In the genomic region with DNA sequence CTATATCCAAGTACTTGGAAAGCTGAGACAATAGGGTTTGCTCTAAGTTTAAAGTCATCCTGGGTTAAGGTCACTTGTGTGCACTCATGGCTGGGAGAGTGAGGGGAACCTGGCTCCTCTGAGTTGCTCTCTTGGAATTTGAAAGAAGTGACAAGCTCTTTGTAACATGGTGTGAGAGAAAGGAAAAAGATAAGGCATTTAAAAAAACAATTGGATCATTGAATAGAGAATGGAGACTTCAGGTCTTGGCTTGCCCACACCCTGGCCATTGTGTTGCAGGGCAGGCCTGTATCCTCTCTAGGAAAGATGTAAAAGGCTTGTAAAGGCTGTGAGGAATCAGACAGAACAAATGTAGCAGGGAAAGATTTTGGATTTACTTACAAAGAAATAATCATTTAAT, we compare ENCODE assay signal across 28 mouse cellular contexts. TPM values are rescaled to one million over a fixed set of nuclear protein-coding genes. Genes with fewer than 3 reads are reported as not detected.
"Had no signal": no experiment of that assay in that cellular context is flagged by ENCODE, and none has a peak within 500 bp of the region (broad histone marks: within the 10 kb centered on the region; RNA-seq: fewer than 3 reads in every experiment).

No protein-coding gene starts in this region.

- H3K36me3 ChIP-seq: lung, embryonic 15.5 days; midbrain, embryonic 13.5 days; midbrain, embryonic 15.5 days; neural tube, embryonic 13.5 days; neural tube, embryonic 15.5 days; stomach, embryonic 15.5 days had no signal

- H3K4me1 ChIP-seq: lung, embryonic 15.5 days; megakaryocyte, embryonic 14.5 days; midbrain, embryonic 13.5 days; midbrain, embryonic 15.5 days; neural tube, embryonic 13.5 days; neural tube, embryonic 15.5 days; stomach, embryonic 15.5 days had no signal

- DNase-seq: liver, postnatal 0 days; lung, adult 2 months; lung, postnatal 14 days; lung, postnatal 36 days; retina, postnatal 1 day; right cerebral cortex, adult 18-20 months; right cerebral cortex, postnatal 25 days; right cerebral cortex, postnatal 4 days; thymus, adult 2 months; thymus, postnatal 25 days; thymus, postnatal 4 days had no signal

- H3K27me3 ChIP-seq: lung, embryonic 15.5 days; megakaryocyte, embryonic 14.5 days; midbrain, embryonic 13.5 days; midbrain, embryonic 15.5 days; neural tube, embryonic 13.5 days; neural tube, embryonic 15.5 days; stomach, embryonic 15.5 days had no signal

- ATAC-seq: liver, postnatal 0 days; lung, postnatal 0 days; midbrain, embryonic 13.5 days; midbrain, embryonic 15.5 days had no signal

- H3K27ac ChIP-seq: lung, embryonic 15.5 days; macrophage; midbrain, embryonic 13.5 days; midbrain, embryonic 15.5 days; neural tube, embryonic 13.5 days; neural tube, embryonic 15.5 days; stomach, embryonic 15.5 days; stomach, postnatal 0 days had no signal

- H3K9me3 ChIP-seq: lung, embryonic 15.5 days; midbrain, embryonic 13.5 days; midbrain, embryonic 15.5 days; neural tube, embryonic 13.5 days; neural tube, embryonic 15.5 days; stomach, embryonic 15.5 days had no signal

- H3K4me2 ChIP-seq: lung, embryonic 15.5 days; midbrain, embryonic 11.5 days; midbrain, embryonic 13.5 days; midbrain, embryonic 15.5 days; neural tube, embryonic 13.5 days; neural tube, embryonic 15.5 days; stomach, embryonic 15.5 days had no signal

- H3K9ac ChIP-seq: liver, postnatal 0 days; lung, embryonic 15.5 days; midbrain, embryonic 13.5 days; midbrain, embryonic 15.5 days; neural tube, embryonic 13.5 days; neural tube, embryonic 15.5 days; stomach, embryonic 15.5 days had no signal

- H3K4me3 ChIP-seq: lung, embryonic 15.5 days; megakaryocyte, embryonic 14.5 days; midbrain, embryonic 13.5 days; midbrain, embryonic 15.5 days; neural tube, embryonic 13.5 days; neural tube, embryonic 15.5 days; stomach, embryonic 15.5 days had no signal

RNA-seq across cellular contexts. Expression of gene Crygd, which starts 4.6 kb away (rescaled TPM):
- polyA plus RNA-seq: liver, postnatal 0 days; lung, adult 2 months; lung, embryonic 15.5 days; lung, postnatal 0 days; macrophage; midbrain, embryonic 11.5 days; midbrain, embryonic 13.5 days; midbrain, embryonic 15.5 days; midbrain, postnatal 0 days; neural tube, embryonic 11.5 days; neural tube, embryonic 13.5 days; neural tube, embryonic 15.5 days; small intestine, adult 2 months; spleen, adult 2 months; stomach, embryonic 15.5 days; stomach, postnatal 0 days; testis, adult 2 months; thymus, adult 2 months; urinary bladder, adult 2 months had no signal

RNA-seq across cellular contexts. Expression of gene Crygc, which starts 5.6 kb away (rescaled TPM):
- polyA plus RNA-seq: liver, postnatal 0 days; lung, adult 2 months; lung, embryonic 15.5 days; lung, postnatal 0 days; macrophage; midbrain, embryonic 11.5 days; midbrain, embryonic 13.5 days; midbrain, embryonic 15.5 days; midbrain, postnatal 0 days; neural tube, embryonic 11.5 days; neural tube, embryonic 13.5 days; neural tube, embryonic 15.5 days; small intestine, adult 2 months; spleen, adult 2 months; stomach, embryonic 15.5 days; stomach, postnatal 0 days; urinary bladder, adult 2 months had no signal

RNA-seq across cellular contexts. Expression of gene Crygb, which starts 14.2 kb away (rescaled TPM):
- polyA plus RNA-seq: liver, postnatal 0 days; lung, adult 2 months; lung, embryonic 15.5 days; lung, postnatal 0 days; macrophage; midbrain, embryonic 11.5 days; midbrain, embryonic 15.5 days; neural tube, embryonic 11.5 days; small intestine, adult 2 months; spleen, adult 2 months; stomach, embryonic 15.5 days; stomach, postnatal 0 days; testis, adult 2 months; thymus, adult 2 months; urinary bladder, adult 2 months had no signal

RNA-seq across cellular contexts. Expression of gene Cryge, which starts 16.9 kb away (rescaled TPM):
- polyA plus RNA-seq: liver, postnatal 0 days; lung, adult 2 months; lung, embryonic 15.5 days; lung, postnatal 0 days; macrophage; midbrain, embryonic 13.5 days; midbrain, embryonic 15.5 days; midbrain, postnatal 0 days; neural tube, embryonic 11.5 days; neural tube, embryonic 13.5 days; neural tube, embryonic 15.5 days; small intestine, adult 2 months; spleen, adult 2 months; stomach, embryonic 15.5 days; stomach, postnatal 0 days; thymus, adult 2 months; urinary bladder, adult 2 months had no signal

RNA-seq across cellular contexts. Expression of gene Akr1cl, which starts 35.3 kb away (rescaled TPM):
- polyA plus RNA-seq: liver, postnatal 0 days; lung, adult 2 months; lung, postnatal 0 days; macrophage; midbrain, embryonic 15.5 days; midbrain, postnatal 0 days; neural tube, embryonic 11.5 days; neural tube, embryonic 15.5 days; stomach, postnatal 0 days; urinary bladder, adult 2 months had no signal
